Mouse (Mus musculus): ENCODE measurements around the gene Rab27a. TPM values are rescaled to one million over a fixed set of nuclear protein-coding genes. Genes with fewer than 3 reads are reported as not detected.
"Not testable (repeated sequence)": the region's sequence is repeated elsewhere in the genome, so short reads cannot be mapped to it uniquely, and the experiment has no call there.

The Rab27a gene
- total RNA-seq, 2 experiments from 2014 or later, result 4.4 to 6.7 TPM

GRCm38 (mm10) chr9:73089222-73089920 lies 44.7 kb downstream of the Rab27a start:
- intact Hi-C loops (cut with DNase I), result no loop called here
- DNase-seq, result peak in 1 of 2 experiments; percentile 19

- DNase-seq, result no peak
- intact Hi-C loops (cut with DNase I), result no loop called here
Observed at GRCm38 (mm10) chr9:73090121-73090520, 45.5 kb downstream of the Rab27a start.

- DNase-seq, result peak; percentile 44 to 66
- intact Hi-C loops (cut with DNase I), result loop anchor here (1.0 kb wide), 2 partner anchors 47 to 123 kb away; partner anchors contain the start of gene Rab27a
Observed at GRCm38 (mm10) chr9:73091747-73092146, 47.1 kb downstream of the Rab27a start.

GRCm38 (mm10) chr9:73094580-73094979 lies 49.9 kb downstream of the Rab27a start:
- DNase-seq, result no peak
- intact Hi-C loops (cut with DNase I), result no loop called here

- no peak for DNase-seq
- intact Hi-C loops (cut with DNase I), result no loop called here
Observed at GRCm38 (mm10) chr9:73097898-73098297, 53.2 kb downstream of the Rab27a start.

- intact Hi-C loops (cut with DNase I), result no loop called here
- no peak for DNase-seq
Observed at GRCm38 (mm10) chr9:73101536-73101935, 56.9 kb downstream of the Rab27a start, which contains the start of gene Khdc3. Gene Khdc3 (plus strand): TSS chr9:73101836.

GRCm38 (mm10) chr9:73102181-73102580 lies 57.5 kb downstream of the Rab27a start, which contains the start of gene Gm20509:
Gene Gm20509 (plus strand): TSS chr9:73102470.
- intact Hi-C loops (cut with DNase I), result no loop called here
- DNase-seq, result no peak

- intact Hi-C loops (cut with DNase I), result no loop called here
- peak; percentile 38 to 64 for DNase-seq
Observed at GRCm38 (mm10) chr9:73103159-73103879, 58.7 kb downstream of the Rab27a start.

- intact Hi-C loops (cut with DNase I), result no loop called here
- DNase-seq, result no peak
Observed at GRCm38 (mm10) chr9:73103880-73104198, 59.2 kb downstream of the Rab27a start.

GRCm38 (mm10) chr9:73105141-73105540 lies 60.5 kb downstream of the Rab27a start:
- DNase-seq, result no peak
- intact Hi-C loops (cut with DNase I), result no loop called here

GRCm38 (mm10) chr9:73105771-73106170 lies 61.1 kb downstream of the Rab27a start:
- intact Hi-C loops (cut with DNase I), result no loop called here
- DNase-seq, result no peak

- intact Hi-C loops (cut with DNase I), result no loop called here
Observed at GRCm38 (mm10) chr9:73112919-73113906, 68.6 kb downstream of the Rab27a start, which contains the start of gene Rsl24d1. Gene Rsl24d1 (plus strand): TSS chr9:73113426.

GRCm38 (mm10) chr9:73116704-73117103 lies 72.0 kb downstream of the Rab27a start:
- intact Hi-C loops (cut with DNase I); DNase-seq: not testable (repeated sequence)

More at GRCm38 (mm10) chr9:73112919-73113906, 68.6 kb downstream of the Rab27a start, which contains the start of gene Rsl24d1:
- peak; percentile 89 to 92 for DNase-seq

GRCm38 (mm10) chr9:73118012-73118411 lies 73.4 kb downstream of the Rab27a start:
- DNase-seq, result no peak
- intact Hi-C loops (cut with DNase I), result no loop called here

GRCm38 (mm10) chr9:73121735-73122134 lies 77.1 kb downstream of the Rab27a start:
- DNase-seq, result peak; percentile 10 to 28
- intact Hi-C loops (cut with DNase I), result no loop called here

GRCm38 (mm10) chr9:73125043-73125570 lies 80.5 kb downstream of the Rab27a start:
- intact Hi-C loops (cut with DNase I), result no loop called here
- DNase-seq, result no peak

GRCm38 (mm10) chr9:73127457-73127856 lies 82.8 kb downstream of the Rab27a start:
- no peak for DNase-seq
- intact Hi-C loops (cut with DNase I), result no loop called here

GRCm38 (mm10) chr9:73129875-73130274 lies 85.2 kb downstream of the Rab27a start:
- intact Hi-C loops (cut with DNase I), result no loop called here
- no peak for DNase-seq

- no peak for DNase-seq
- intact Hi-C loops (cut with DNase I), result no loop called here
Observed at GRCm38 (mm10) chr9:73130529-73130928, 85.9 kb downstream of the Rab27a start.

GRCm38 (mm10) chr9:73137341-73137886 lies 92.8 kb downstream of the Rab27a start:
- intact Hi-C loops (cut with DNase I), result no loop called here
- no peak for DNase-seq

Measured in heart, postnatal 10 days (tissue).